Mouse (Mus musculus) kidney, adult 2 months (tissue): ENCODE data around the gene S1pr3.

Experiments
- CTCF ChIP-seq: fragments of 200-500 bp; conservative IDR thresholded peaks from 2 replicates; pipeline ENCODE4 v1.5.1; 2011; ENCODE audit warnings: low read depth, mild to moderate bottlenecking, control low read depth, low read length, moderate library complexity, mixed read lengths; ENCODE audit not compliant: insufficient read depth, insufficient read length
- POLR2A ChIP-seq: fragments of 200-500 bp; IDR thresholded peaks from one replicate; pipeline ENCODE4 v1.6.1; 2011; ENCODE audit warnings: low read depth, low read length, control low read depth

DNA sequence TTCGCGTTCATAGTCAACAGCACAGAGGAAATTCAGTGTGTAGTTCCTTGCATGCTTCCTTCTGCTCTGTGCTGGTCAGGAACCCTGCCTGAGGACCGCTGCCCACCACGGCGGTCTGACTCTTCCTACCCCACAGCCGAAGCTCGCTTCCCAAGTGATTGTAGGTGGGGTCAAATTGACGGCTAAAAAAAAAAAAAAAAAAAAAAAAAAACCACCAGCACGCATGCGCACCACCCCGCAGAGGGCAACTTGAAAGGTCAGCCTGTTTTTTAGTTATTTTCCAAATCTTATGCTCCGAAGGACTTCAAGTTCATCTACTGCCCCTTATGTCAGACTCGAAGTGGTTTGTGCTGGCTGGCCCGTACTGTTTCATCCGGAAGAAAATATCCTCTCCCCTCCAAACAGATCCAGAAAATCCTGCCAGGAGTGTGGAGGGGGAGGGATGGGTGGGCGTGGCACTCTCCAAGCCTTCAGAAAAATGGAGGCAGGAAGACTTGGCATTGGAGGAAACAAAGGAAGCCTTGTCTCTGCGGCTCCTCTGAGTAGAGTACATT is 60.3 kb downstream of the S1pr3 start:
- TF ChIP-seq CTCF = no peak
- no peak for TF ChIP-seq POLR2A
